Mouse (Mus musculus): ENCODE results near the gene Olfr1351. TPM values are rescaled to one million over a fixed set of nuclear protein-coding genes. Genes with fewer than 3 reads are reported as not detected.

Gene Olfr1351
- not detected for total RNA-seq (2023)

DNA sequence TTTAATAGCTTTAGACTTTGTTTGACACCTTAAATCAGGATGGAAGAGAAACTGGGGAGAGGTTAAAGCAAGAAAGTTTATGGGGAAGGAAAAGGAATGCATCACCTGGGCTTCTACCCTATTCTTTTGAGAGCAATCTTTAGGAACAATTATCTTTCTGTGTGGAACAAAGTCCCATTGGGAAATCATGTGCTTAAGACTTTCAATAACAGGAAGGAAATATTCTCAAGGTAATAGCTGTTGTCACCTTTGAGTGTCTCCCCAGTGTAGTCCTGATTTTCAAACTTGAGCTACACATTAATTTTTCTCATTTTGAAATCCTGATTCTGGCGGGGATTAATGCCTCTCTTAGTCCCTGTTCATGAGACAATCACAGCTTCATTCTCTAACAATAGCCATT is at the start of gene Olfr1351:
Olfr1351 (plus strand) TSS at position 301 of the 400 bp plus-strand sequence.

GRCm38 (mm10) chr10:78963009-78963408 is 49.3 kb upstream of the Olfr1351 start, which contains the start of gene Olfr1353:
Olfr1353 (plus strand) TSS chr10:78963309.

GRCm38 (mm10) chr10:78980750-78981149 is 31.5 kb upstream of the Olfr1351 start, which contains the start of gene Olfr1352:
Olfr1352 (plus strand) TSS chr10:78981050.

DNA sequence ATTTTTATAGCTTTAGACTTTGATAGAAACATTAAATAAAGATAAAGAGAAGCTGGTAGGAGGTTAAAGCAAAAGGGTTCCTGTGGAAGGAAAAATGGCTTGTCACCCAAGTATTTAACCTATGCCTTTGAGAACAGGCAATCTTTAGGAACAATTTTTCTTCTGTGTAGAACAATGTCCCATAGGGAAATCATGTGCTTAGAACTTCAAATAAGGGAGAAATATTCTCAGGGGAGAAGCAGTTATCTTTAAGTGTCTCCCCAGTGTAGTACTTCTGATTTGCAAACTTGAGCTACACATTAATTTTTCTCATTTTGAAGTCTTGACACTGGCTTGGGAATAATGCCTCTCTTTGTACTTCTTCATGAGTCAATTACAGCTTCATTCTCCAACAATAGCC is 16.2 kb downstream of the Olfr1351 start, which contains the start of gene Olfr57:
Olfr57 (plus strand) TSS at position 301 of the 400 bp plus-strand sequence.

Other genes with a start within 250 kb of the Olfr1351 start
- not detected for gene Slc1a6, start 232.0 kb upstream of the Olfr1351 start, total RNA-seq (2023)
- not detected for gene Olfr1356, start 160.3 kb upstream of the Olfr1351 start, total RNA-seq (2023)
- not detected for gene Olfr1355, start 136.9 kb upstream of the Olfr1351 start, total RNA-seq (2023)
- not detected for gene Olfr1354, start 99.3 kb upstream of the Olfr1351 start, total RNA-seq (2023)
- not detected for gene Olfr8, start 61.8 kb upstream of the Olfr1351 start, total RNA-seq (2023)
- not detected for gene Olfr1353, start 49.2 kb upstream of the Olfr1351 start, total RNA-seq (2023)
- gene Olfr1352, start 31.4 kb upstream of the Olfr1351 start, total RNA-seq (2023) = not detected
- not detected for gene Olfr57, start 16.3 kb downstream of the Olfr1351 start, total RNA-seq (2023)
- gene 2610008E11Rik, start 85.1 kb downstream of the Olfr1351 start, total RNA-seq (2023) = 18.5 TPM
- not detected for gene Vmn2r80, start 136.3 kb downstream of the Olfr1351 start, total RNA-seq (2023)
- not detected for gene Vmn2r81, start 235.2 kb downstream of the Olfr1351 start, total RNA-seq (2023)

All from CD8-positive naive resting alpha-beta T cell, adult 57 days (primary cell).